Mouse (Mus musculus) spleen, adult 2 months (tissue): ENCODE data around the gene Atp1b2. TPM values are rescaled to one million over a fixed set of nuclear protein-coding genes. Genes with fewer than 3 reads are reported as not detected.

Experiments used
- DNase-seq, 2 experiments: peaks; one replicate each; pipeline versions ENCODE4 v3.0.0 to v3.0.0-alpha.2; 2012 to 2021; ENCODE audit warnings: low spot score in 2 of 2, low read depth in 1 of 2
- H3K27ac ChIP-seq: fragments of 200-500 bp; 2 replicates; pipeline ENCODE4 v1.5.1; 2012; ENCODE audit warnings: low read length, inconsistent platforms; ENCODE audit not compliant: insufficient read depth
- H3K27me3 ChIP-seq: fragments of 200-500 bp; 2 replicates; pipeline ENCODE4 v1.6.1; 2012; ENCODE audit warnings: mild to moderate bottlenecking, moderate library complexity, low read length, inconsistent platforms; ENCODE audit not compliant: control insufficient read depth, insufficient read depth
- H3K36me3 ChIP-seq: fragments of 200-500 bp; 2 replicates; pipeline ENCODE4 v1.6.1; 2012; ENCODE audit warnings: mild to moderate bottlenecking, low read length, inconsistent platforms; ENCODE audit not compliant: control insufficient read depth, insufficient read depth
- H3K4me1 ChIP-seq: fragments of 200-500 bp; 2 replicates; pipeline ENCODE4 v1.6.1; 2011; ENCODE audit warnings: inconsistent platforms; ENCODE audit not compliant: control insufficient read depth, insufficient read depth, insufficient read length
- H3K4me3 ChIP-seq: fragments of 200-500 bp; 2 replicates; pipeline ENCODE4 v1.5.1; 2011; ENCODE audit warnings: mild to moderate bottlenecking, inconsistent platforms; ENCODE audit not compliant: insufficient read depth, insufficient read length; ENCODE audit errors: extremely low read depth
- CTCF ChIP-seq: fragments of 200-500 bp; IDR thresholded peaks from 2 replicates; pipeline ENCODE4 v1.5.1; 2011; ENCODE audit warnings: mild to moderate bottlenecking, inconsistent platforms; ENCODE audit not compliant: insufficient read depth, insufficient read length, insufficient replicate concordance; ENCODE audit errors: extremely low read depth
- POLR2A ChIP-seq: fragments of 200-500 bp; IDR thresholded peaks from 2 replicates; pipeline ENCODE4 v1.6.1; 2011; ENCODE audit warnings: low read depth, low read length, inconsistent platforms
- WGBS: fragments of 180-500 bp; shearing (Covaris S2); methylation state at CpG from one replicate; pipeline ENCODE4 v1.1.7; 2018; 5-methylcytosine and 5-hydroxymethylcytosine counted together
- polyA plus RNA-seq: library from polyadenylated mRNA; depleted of rRNA; stranded (reverse); fragments of >200 nt; gene quantifications from 2 replicates; pipeline ENCODE4 v1.2.3, GENCODE M21; 2012

The Atp1b2 gene
- polyA plus RNA-seq, 1 experiment, result 11.2 TPM

DNA sequence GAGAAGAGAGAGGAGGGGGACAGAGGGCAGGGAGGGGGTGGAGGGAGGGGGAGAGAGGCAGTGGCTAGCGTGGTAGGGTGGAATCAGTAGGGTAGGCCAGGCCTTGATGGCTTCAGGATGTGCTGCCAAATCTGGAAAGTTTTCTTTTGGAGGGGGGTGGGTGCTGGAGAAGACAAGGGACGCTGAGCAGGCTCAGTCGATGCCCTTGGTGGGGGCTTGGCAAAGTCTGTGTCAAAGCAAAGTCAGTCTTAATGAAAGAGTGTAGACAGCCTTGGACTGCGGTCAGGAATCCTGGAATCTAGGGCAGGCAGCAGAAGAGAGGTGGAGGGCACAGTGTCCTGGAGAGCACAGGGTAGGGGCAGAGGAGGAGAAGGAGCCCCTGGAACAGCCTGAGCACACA is 5.2 kb upstream of the Atp1b2 start:
- WGBS, result 78% methylated on average over 4 of the region's 4 CpGs
- no peaks in the 10 kb centered on the region; the same call in 1 of the 2 replicates for H3K27me3 ChIP-seq

DNA sequence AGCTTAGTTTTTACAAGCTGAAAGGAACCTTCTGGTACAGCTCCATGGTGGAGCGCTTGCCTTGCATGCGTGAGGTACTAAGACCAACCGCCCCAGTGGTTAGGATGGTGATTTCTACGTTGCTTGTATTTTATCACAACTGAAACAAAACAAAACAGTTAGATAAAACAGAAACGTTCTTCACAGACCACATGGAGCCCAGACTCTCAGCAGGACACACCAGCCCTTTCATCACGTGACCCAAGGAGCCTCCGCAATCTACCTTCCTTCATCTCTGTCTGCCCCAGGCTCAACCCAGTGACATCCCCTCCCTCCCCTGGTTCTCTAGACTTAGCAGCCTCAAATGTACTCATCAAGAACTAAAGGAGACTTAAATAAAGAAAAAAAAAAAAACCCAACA is 3.7 kb upstream of the Atp1b2 start:
- no peak for DNase-seq
- H3K4me3 ChIP-seq, result no peak overlapping the region
- TF ChIP-seq POLR2A (no peak), CTCF (no peak)
- no peaks in the 10 kb centered on the region for H3K36me3 ChIP-seq
- H3K27ac ChIP-seq, result no peak overlapping the region
- peaks cover 4% of the 10 kb centered on the region; the same call in 1 of the 2 replicates for H3K4me1 ChIP-seq
- 68% methylated on average over 7 of the region's 7 CpGs for WGBS
- peaks cover 11% of the 10 kb centered on the region for H3K27me3 ChIP-seq

More for the DNA sequence above, 5.2 kb upstream of the Atp1b2 start:
- H3K36me3 ChIP-seq, result no peaks in the 10 kb centered on the region
- no peak for DNase-seq
- no peak overlapping the region for H3K4me3 ChIP-seq
- no peak overlapping the region for H3K27ac ChIP-seq
- TF ChIP-seq CTCF (no peak), POLR2A (no peak)
- H3K4me1 ChIP-seq, result no peaks in the 10 kb centered on the region

DNA sequence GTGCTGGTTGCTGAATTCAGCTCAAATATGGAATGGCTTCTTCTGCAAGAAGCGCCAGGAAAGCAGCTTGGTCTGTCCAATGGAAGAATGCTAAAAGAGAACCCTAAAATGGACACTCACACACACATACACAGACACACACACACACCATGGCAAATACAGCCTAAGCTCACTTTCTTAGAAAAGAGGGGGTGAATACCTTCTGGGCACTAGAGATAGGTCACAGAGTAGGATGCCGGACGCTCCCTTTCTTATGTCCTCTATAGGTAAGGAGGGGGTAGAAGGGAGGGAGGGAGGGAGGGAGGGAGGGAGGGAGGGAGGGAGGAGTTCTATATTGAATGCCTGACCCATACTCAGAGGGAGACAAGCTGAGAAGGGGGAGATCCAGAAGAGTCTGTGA is 2.8 kb upstream of the Atp1b2 start:
- no peak overlapping the region for H3K27ac ChIP-seq

DNA sequence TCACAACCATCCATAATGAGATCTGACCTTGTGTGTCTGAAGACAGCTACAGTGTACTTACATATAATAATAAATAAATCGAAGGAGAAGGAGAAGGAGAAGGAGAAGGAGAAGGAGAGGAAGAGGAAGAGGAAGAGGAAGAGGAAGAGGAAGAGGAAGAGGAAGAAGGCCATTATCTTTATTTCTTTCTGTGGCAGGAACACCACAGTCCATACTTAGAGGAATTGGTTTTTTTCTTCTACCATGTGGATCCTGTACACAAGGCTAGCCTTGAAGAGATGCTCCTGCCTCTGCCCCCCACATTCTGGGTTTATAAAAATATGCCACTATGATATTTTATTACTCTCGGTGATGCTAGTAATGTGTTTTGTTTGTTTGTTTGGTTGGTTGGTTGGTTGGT is 1.1 kb upstream of the Atp1b2 start:
- H3K4me3 ChIP-seq, result no peak overlapping the region
- peaks cover 12% of the 10 kb centered on the region for H3K27me3 ChIP-seq
- WGBS, result 57% methylated on average over 2 of the region's 2 CpGs
- TF ChIP-seq CTCF, result no peak
- TF ChIP-seq POLR2A, result no peak
- no peak overlapping the region for H3K27ac ChIP-seq
- H3K4me1 ChIP-seq, result peaks cover 4% of the 10 kb centered on the region; the same call in 1 of the 2 replicates
- DNase-seq, result no peak
- no peaks in the 10 kb centered on the region for H3K36me3 ChIP-seq

More for the DNA sequence above, 2.8 kb upstream of the Atp1b2 start:
- no peaks in the 10 kb centered on the region for H3K36me3 ChIP-seq
- DNase-seq, result no peak
- H3K27me3 ChIP-seq, result peaks cover 12% of the 10 kb centered on the region
- 89% methylated on average over 3 of the region's 3 CpGs for WGBS
- H3K4me3 ChIP-seq, result no peak overlapping the region
- no peak for TF ChIP-seq CTCF
- TF ChIP-seq POLR2A, result no peak
- H3K4me1 ChIP-seq, result peaks cover 4% of the 10 kb centered on the region; the same call in 1 of the 2 replicates

DNA sequence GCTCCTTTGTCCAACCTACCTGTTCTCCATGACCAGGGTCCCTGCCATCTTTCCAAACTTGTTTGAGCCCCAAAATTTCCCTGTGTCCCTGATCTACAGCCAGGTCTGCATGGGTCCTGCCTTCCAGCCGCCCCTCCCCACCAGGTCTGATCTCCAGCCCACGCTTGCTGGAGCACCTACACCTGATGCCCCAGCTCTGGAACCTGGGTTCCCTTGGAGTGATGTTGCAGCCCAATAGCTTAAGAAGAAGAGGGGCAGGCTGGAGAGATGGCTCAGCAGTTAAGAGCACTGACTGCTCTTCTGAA is 701 bp upstream of the Atp1b2 start:
- Histone ChIP-seq H3K36me3 (no peaks in the 10 kb centered on the region), H3K27me3 (peaks cover 12% of the 10 kb centered on the region), H3K4me1 (peaks cover 4% of the 10 kb centered on the region; the same call in 1 of the 2 replicates), H3K4me3 (no peak overlapping the region), H3K27ac (no peak overlapping the region)
- no peak for DNase-seq
- TF ChIP-seq CTCF (no peak), POLR2A (no peak)
- WGBS, result 86% methylated on average over 2 of the region's 2 CpGs

DNA sequence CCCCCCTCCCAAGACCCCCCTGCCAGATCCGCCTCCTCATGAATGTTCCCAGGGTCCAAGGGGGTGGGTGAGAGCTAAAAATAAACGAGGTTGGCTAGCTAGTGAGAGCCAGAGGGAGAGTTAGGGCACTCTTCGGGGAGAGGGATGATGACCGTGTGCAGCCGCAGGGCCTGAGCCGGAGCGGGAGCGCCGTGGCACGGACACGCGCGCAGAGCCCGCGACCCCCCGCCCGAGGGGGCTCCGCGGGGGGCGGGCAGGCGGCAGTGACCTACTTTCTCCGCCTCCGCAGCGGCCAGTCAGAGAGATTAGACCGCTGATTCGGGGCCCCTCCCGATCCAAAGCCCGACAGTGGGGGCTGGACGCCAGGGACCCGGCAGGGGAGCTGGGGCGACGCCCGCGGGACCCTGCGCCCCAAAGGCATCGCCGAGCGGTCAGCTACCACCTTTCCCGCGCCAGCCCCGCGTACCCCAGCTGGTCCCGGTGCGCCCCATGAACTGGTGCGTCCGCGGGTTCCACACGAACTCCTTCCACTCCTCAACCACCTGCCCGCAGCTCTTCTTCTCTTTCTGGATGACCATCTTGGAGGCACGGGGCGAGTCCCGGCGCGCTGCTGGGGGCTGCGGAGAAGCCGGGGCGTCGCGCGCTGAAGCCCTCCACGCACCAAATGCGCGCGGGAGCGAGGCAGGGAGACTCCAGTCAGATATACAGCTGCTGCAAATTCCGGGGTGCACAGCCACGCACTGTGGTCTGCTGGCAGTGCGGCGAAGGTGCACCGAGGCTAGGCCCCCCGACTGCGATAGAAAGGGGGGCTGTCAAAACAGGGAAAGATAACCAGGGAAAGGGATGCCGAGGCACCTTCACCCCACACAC is 712 bp downstream of the Atp1b2 start:
- H3K4me1 ChIP-seq, result peaks cover 4% of the 10 kb centered on the region; the same call in 1 of the 2 replicates
- no peaks in the 10 kb centered on the region for H3K36me3 ChIP-seq
- peak overlapping the region; percentile 13; the same call in 1 of the 2 replicates for H3K27ac ChIP-seq
- 3% methylated on average over 72 of the region's 73 CpGs for WGBS
- peak overlapping the region; percentile 56 for H3K4me3 ChIP-seq
- TF ChIP-seq CTCF (no peak), POLR2A (no peak)
- H3K27me3 ChIP-seq, result peaks cover 12% of the 10 kb centered on the region
- DNase-seq, result no peak

DNA sequence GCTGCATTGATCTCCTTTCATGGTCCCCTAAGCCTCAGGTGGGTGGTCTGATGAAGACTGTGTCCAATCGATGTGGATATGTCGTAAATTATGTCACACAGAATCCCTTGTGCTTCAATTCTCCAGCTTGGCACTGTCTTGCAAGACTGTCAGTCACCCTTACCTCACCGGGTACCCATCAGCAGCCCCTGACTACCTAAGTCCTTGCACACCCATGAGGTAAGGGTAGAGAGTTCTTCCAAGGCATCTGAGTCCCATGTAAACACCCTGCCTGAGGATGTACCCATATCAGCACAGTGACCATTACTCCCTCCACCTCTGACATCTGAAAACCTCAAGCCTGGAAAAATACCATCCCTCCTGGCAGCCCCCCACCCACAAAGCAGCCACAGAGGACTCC is 1.4 kb downstream of the Atp1b2 start:
- Histone ChIP-seq H3K4me3 (no peak overlapping the region), H3K4me1 (peaks cover 4% of the 10 kb centered on the region; the same call in 1 of the 2 replicates), H3K27ac (no peak overlapping the region), H3K27me3 (peaks cover 12% of the 10 kb centered on the region), H3K36me3 (no peaks in the 10 kb centered on the region)
- WGBS, result 58% methylated on average over 3 of the region's 3 CpGs
- TF ChIP-seq POLR2A (no peak), CTCF (no peak)
- no peak for DNase-seq
